Mouse (Mus musculus): Measurements from ENCODE around the gene Tmem30a.

DNA sequence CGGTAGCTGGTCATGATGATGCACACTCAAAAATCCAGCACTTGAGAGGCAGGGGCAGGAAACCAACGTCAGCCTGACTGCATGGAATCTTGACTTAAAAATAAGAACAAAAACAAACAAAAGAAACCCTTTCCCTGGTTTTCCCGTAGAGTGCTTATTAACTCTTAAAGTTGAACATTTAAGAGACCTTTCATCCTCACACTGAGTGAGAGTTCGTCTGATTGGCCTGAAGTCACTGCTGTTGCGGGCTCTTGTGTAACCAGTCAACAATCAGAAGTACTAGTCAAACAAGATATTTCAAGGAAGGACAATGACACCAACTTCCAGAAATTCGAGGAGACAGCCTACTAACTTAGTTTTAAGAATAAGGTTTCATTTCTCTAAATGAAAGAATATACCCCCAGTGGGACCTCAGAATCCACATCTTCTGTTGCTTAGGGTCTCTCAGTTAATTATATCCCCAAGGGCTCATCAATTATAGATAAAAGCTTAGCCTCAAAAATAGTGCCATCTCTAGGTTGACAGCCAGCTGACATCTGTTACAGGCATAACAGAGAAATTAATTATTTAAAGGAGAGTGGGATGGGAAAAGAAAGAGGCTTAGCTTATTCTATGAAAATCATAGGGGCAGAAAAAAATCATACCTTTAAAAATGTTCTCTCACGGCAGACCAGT is 3.3 kb upstream of the Tmem30a start:
- TF ChIP-seq CTCF (IDR thresholded peaks at IDR 0.05; ENCODE audit: insufficient read depth, low read length) (no peak), POLR2A (IDR thresholded peaks at IDR 0.05; ENCODE audit: borderline replicate concordance, extremely low read depth, low read depth, low read length) (no peak)

Data from lung, adult 2 months (tissue).